Mouse (Mus musculus): ENCODE measurements around the gene Exosc3.

- no peak for TF ChIP-seq POLR2A (IDR thresholded peaks at IDR 0.05; ENCODE audit: insufficient read depth, low read depth, low read length)
- TF ChIP-seq CTCF (IDR thresholded peaks at IDR 0.05; ENCODE audit: insufficient read depth, low read depth, low read length) = no peak
Observed at GRCm38 (mm10) chr4:45275770-45276169, 66.8 kb downstream of the Exosc3 start.
